Mouse (Mus musculus) myocyte (in vitro differentiated cells): Measurements from ENCODE around the gene Syt1. TPM values are rescaled to one million over a fixed set of nuclear protein-coding genes. Genes with fewer than 3 reads are reported as not detected.

Experiments
- H3K27me3 ChIP-seq: one replicate; pipeline ENCODE4 v1.6.1; 2011; ENCODE audit not compliant: control insufficient read depth, insufficient read depth, insufficient read length
- H3K36me3 ChIP-seq: one replicate; pipeline ENCODE4 v1.6.1; 2011; ENCODE audit not compliant: control insufficient read depth, insufficient read depth
- H3K4me2 ChIP-seq: one replicate; pipeline ENCODE4 v1.6.1; 2011; ENCODE audit warnings: low read depth, control low read depth
- H3K4me3 ChIP-seq: one replicate; pipeline ENCODE4 v1.5.1; 2011; ENCODE audit warnings: mild to moderate bottlenecking, control low read depth, moderate library complexity
- H3K79me2 ChIP-seq: one replicate; pipeline ENCODE4 v1.6.1; 2011; ENCODE audit not compliant: control insufficient read depth, insufficient read depth
- H3ac ChIP-seq: one replicate; pipeline ENCODE4 v1.6.1; 2011; ENCODE audit not compliant: control insufficient read depth, insufficient read length
- CEBPB ChIP-seq: IDR thresholded peaks from 2 replicates; pipeline ENCODE4 v1.6.1; 2011; ENCODE audit warnings: mild to moderate bottlenecking, moderate library complexity; ENCODE audit not compliant: poor library complexity, insufficient read depth, severe bottlenecking
- E2F4 ChIP-seq: IDR thresholded peaks from one replicate; pipeline ENCODE4 v1.6.1; 2011; ENCODE audit warnings: mild to moderate bottlenecking, control low read depth, moderate library complexity; ENCODE audit not compliant: insufficient read depth
- MAX ChIP-seq: IDR thresholded peaks from one replicate; pipeline ENCODE4 v1.6.1; 2011; ENCODE audit warnings: low read depth, mild to moderate bottlenecking, control low read depth
- MYOD1 ChIP-seq, 3 experiments: IDR thresholded peaks; one replicate each; pipeline ENCODE4 v1.6.1; 2011; ENCODE audit warnings: control low read depth in 2 of 3, low read depth in 2 of 3, mild to moderate bottlenecking in 2 of 3, moderate library complexity in 1 of 3; ENCODE audit not compliant: insufficient read length in 2 of 3, control insufficient read depth in 1 of 3
- MYOG ChIP-seq, 3 experiments: IDR thresholded peaks; one replicate each; pipeline ENCODE4 v1.6.1; 2011; ENCODE audit warnings: control low read depth in 2 of 3, low read depth in 2 of 3, mild to moderate bottlenecking in 2 of 3; ENCODE audit not compliant: insufficient read length in 2 of 3, control insufficient read depth in 1 of 3, insufficient read depth in 1 of 3
- POLR2A ChIP-seq: IDR thresholded peaks from one replicate; pipeline ENCODE4 v1.6.1; 2011; ENCODE audit warnings: low read depth, mild to moderate bottlenecking, control low read depth, moderate library complexity; ENCODE audit not compliant: insufficient read length
- POLR2AphosphoS2 ChIP-seq: IDR thresholded peaks from one replicate; pipeline ENCODE4 v1.6.1; 2011; ENCODE audit warnings: low read depth, control low read depth; ENCODE audit not compliant: insufficient read length
- REST ChIP-seq: IDR thresholded peaks from one replicate; pipeline ENCODE4 v1.6.1; 2011; ENCODE audit warnings: mild to moderate bottlenecking, control low read depth, moderate library complexity; ENCODE audit not compliant: insufficient read depth, insufficient read length
- SRF ChIP-seq: IDR thresholded peaks from one replicate; pipeline ENCODE4 v1.6.1; 2011; ENCODE audit warnings: low read depth; ENCODE audit not compliant: control insufficient read depth, insufficient read length
- TCF12 ChIP-seq: IDR thresholded peaks from one replicate; pipeline ENCODE4 v1.6.1; 2011; ENCODE audit warnings: mild to moderate bottlenecking, control low read depth; ENCODE audit not compliant: poor library complexity, insufficient read depth, severe bottlenecking
- TCF3 ChIP-seq: IDR thresholded peaks from one replicate; pipeline ENCODE4 v1.6.1; 2011; ENCODE audit warnings: low read depth, control low read depth; ENCODE audit not compliant: insufficient read length
- USF1 ChIP-seq: IDR thresholded peaks from one replicate; pipeline ENCODE4 v1.6.1; 2011; ENCODE audit warnings: low read depth, mild to moderate bottlenecking, control low read depth, moderate library complexity
- polyA plus RNA-seq: library from polyadenylated mRNA; unstranded; fragments of >200 nt; fragmentation: generic; extraction: Trizol; gene quantifications from one replicate; pipeline ENCODE4 v1.2.1, GENCODE M21; 2012; ENCODE audit warnings: missing spikeins

The Syt1 gene
- polyA plus RNA-seq, 1 experiment, result 0.06 TPM

DNA sequence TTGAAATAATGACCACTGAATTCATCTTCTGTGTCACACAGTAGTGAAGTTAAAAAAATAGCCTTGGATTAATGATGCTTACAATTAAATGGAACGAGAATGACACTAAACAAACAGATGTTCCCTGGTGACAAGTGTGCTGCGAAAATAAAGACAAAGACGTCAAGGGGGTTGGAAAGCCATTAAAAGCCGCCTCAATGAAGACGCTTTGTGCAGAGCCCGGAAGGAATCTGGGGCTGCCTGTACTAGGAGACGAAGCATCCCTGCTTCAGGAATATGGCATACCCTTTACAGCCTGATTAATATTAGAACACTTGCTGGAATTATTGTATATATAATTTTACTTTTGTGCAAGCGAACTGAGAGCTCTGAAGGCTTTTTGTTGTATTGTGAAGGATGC lies 234.0 kb downstream of the Syt1 start:
- H3K4me2 ChIP-seq, result no peak overlapping the region
- H3ac ChIP-seq, result no peak overlapping the region
- H3K36me3 ChIP-seq, result no peaks in the 10 kb centered on the region
- no peak overlapping the region for H3K4me3 ChIP-seq
- no peaks in the 10 kb centered on the region for H3K79me2 ChIP-seq
- TF ChIP-seq TCF3 (no peak), POLR2A (no peak), USF1 (no peak), MYOD1 (IDR thresholded peaks at IDR 0.05; ENCODE audit: control insufficient read depth in 1 of 3, insufficient read length in 2 of 3, low read depth in 2 of 3) (no peak), POLR2AphosphoS2 (no peak), MYOG (IDR thresholded peaks at IDR 0.05; ENCODE audit: control insufficient read depth in 1 of 3, insufficient read depth in 1 of 3, insufficient read length in 2 of 3, low read depth in 2 of 3) (no peak), SRF (no peak), CEBPB (no peak), E2F4 (no peak), REST (no peak), MAX (no peak), TCF12 (no peak)
- no peaks in the 10 kb centered on the region for H3K27me3 ChIP-seq

DNA sequence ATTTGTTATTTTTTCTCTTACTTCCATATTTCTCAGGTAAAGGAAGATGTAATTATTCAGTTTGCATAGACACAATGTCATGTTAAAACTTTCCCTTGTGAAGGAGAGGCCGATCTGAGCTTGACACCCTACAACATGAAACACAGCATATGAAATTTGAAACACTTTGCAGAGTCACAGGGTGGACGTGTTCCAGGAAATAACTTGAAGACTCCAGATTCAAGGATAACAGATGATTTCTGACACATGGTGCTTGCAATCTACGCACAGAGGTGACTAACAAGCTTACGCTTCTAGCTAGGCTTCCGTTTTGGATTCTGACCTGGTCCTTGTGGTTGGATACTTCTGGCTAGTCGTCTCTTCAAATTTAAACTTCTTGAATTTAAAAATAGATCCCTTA lies 239.7 kb downstream of the Syt1 start:
- no peaks in the 10 kb centered on the region for H3K79me2 ChIP-seq
- H3ac ChIP-seq, result no peak overlapping the region
- no peak overlapping the region for H3K4me2 ChIP-seq
- H3K27me3 ChIP-seq, result no peaks in the 10 kb centered on the region
- TF ChIP-seq TCF3 (no peak), USF1 (no peak), MAX (no peak), POLR2AphosphoS2 (no peak), SRF (no peak), TCF12 (no peak), MYOG (IDR thresholded peaks at IDR 0.05; ENCODE audit: control insufficient read depth in 1 of 3, insufficient read depth in 1 of 3, insufficient read length in 2 of 3, low read depth in 2 of 3) (no peak), POLR2A (no peak), E2F4 (no peak)
- no peak overlapping the region for H3K4me3 ChIP-seq
- H3K36me3 ChIP-seq, result no peaks in the 10 kb centered on the region

DNA sequence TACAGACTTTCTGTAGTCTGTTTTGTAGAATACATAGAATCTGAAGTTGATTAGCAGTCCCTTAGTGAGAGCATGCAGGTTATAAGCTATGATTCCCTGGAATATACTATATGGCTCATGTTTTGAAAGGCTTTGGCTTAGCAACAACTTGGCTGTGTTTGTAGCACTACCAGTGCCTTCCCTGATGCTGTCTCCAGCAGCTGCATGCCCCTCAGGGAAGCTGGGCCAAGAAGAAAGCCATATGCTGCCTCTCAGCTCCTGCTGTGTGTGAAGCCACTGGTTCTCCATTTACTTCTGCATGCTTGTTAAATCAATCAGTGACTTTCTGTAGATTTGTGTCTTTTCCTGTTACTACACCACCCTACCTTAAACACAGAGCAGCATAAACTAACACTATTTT lies 245.2 kb downstream of the Syt1 start:
- Histone ChIP-seq H3K79me2 (no peaks in the 10 kb centered on the region), H3ac (no peak overlapping the region), H3K4me3 (no peak overlapping the region), H3K36me3 (no peaks in the 10 kb centered on the region), H3K27me3 (no peaks in the 10 kb centered on the region), H3K4me2 (no peak overlapping the region)
- TF ChIP-seq POLR2AphosphoS2, result no peak
- TF ChIP-seq MYOD1 (IDR thresholded peaks at IDR 0.05; ENCODE audit: control insufficient read depth in 1 of 3, insufficient read length in 2 of 3, low read depth in 2 of 3), result no peak
- no peak for TF ChIP-seq USF1
- no peak for TF ChIP-seq CEBPB
- TF ChIP-seq MYOG (IDR thresholded peaks at IDR 0.05; ENCODE audit: control insufficient read depth in 1 of 3, insufficient read depth in 1 of 3, insufficient read length in 2 of 3, low read depth in 2 of 3), result no peak
- no peak for TF ChIP-seq TCF3
- no peak for TF ChIP-seq E2F4
- no peak for TF ChIP-seq TCF12

DNA sequence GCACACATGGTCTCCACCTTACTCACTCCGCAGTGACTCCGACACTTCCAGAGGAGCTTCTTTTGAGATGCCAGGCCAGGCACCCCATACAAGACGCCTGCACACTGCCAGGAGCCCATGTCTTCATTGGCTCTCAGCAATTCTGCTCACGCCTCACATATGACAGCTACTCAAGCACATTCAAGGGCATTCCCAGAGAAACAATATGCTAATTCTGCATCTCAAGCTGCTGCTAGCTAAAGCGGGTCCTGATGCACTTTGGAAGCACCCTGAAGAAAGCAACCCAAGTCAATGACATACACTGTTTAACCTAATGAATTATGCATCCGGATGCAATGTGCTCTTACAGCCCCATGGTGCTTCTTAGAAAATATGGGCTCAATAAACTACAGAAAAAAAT lies 247.1 kb downstream of the Syt1 start:
- H3K79me2 ChIP-seq, result no peaks in the 10 kb centered on the region
- no peaks in the 10 kb centered on the region for H3K27me3 ChIP-seq
- H3K36me3 ChIP-seq, result no peaks in the 10 kb centered on the region
- TF ChIP-seq POLR2AphosphoS2, result no peak
- TF ChIP-seq MAX, result no peak
- no peak for TF ChIP-seq POLR2A
- no peak for TF ChIP-seq TCF3
- no peak for TF ChIP-seq MYOD1 (IDR thresholded peaks at IDR 0.05; ENCODE audit: control insufficient read depth in 1 of 3, insufficient read length in 2 of 3, low read depth in 2 of 3)
- TF ChIP-seq TCF12, result no peak
- TF ChIP-seq USF1, result no peak
- no peak for TF ChIP-seq MYOG (IDR thresholded peaks at IDR 0.05; ENCODE audit: control insufficient read depth in 1 of 3, insufficient read depth in 1 of 3, insufficient read length in 2 of 3, low read depth in 2 of 3)
- TF ChIP-seq CEBPB, result no peak
- no peak for TF ChIP-seq E2F4
- TF ChIP-seq REST, result no peak
- no peak for TF ChIP-seq SRF
- no peak overlapping the region for H3K4me3 ChIP-seq
- no peak overlapping the region for H3K4me2 ChIP-seq
- no peak overlapping the region for H3ac ChIP-seq

DNA sequence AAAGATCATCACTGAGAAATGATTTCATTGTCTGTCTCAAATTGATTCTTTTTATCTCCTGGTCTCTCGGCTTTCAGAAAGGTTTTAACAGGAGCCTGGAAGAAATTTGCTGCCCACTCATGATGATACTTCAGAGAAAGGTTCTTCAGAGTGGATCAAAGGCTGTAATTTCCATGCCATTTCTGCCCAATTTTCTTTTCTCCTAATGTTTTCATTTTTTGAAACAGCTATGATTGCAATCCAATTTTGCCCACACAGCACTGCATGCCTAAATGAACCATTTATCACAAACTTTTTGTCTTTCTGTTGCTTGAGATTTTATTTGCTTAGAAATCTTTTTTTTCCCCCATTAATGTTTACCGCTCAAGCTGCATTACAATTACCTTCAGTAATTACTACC lies 257.5 kb downstream of the Syt1 start:
- Histone ChIP-seq H3K36me3 (no peaks in the 10 kb centered on the region), H3K4me2 (no peak overlapping the region), H3K4me3 (no peak overlapping the region), H3K27me3 (no peaks in the 10 kb centered on the region), H3ac (no peak overlapping the region), H3K79me2 (no peaks in the 10 kb centered on the region)
- TF ChIP-seq SRF, result no peak
- no peak for TF ChIP-seq USF1
- TF ChIP-seq E2F4, result no peak
- no peak for TF ChIP-seq MYOG (IDR thresholded peaks at IDR 0.05; ENCODE audit: control insufficient read depth in 1 of 3, insufficient read depth in 1 of 3, insufficient read length in 2 of 3, low read depth in 2 of 3)
- no peak for TF ChIP-seq POLR2AphosphoS2
- TF ChIP-seq REST, result no peak
- TF ChIP-seq TCF3, result no peak
- TF ChIP-seq TCF12, result no peak
- no peak for TF ChIP-seq MAX
- no peak for TF ChIP-seq MYOD1 (IDR thresholded peaks at IDR 0.05; ENCODE audit: control insufficient read depth in 1 of 3, insufficient read length in 2 of 3, low read depth in 2 of 3)
- TF ChIP-seq CEBPB, result no peak
